ENCODE assay signal across 31 mouse cellular contexts in genomic region chr12:110061961-110062360, GRCm38 (mm10).
"Had no signal": no experiment of that assay in that cellular context is flagged by ENCODE, and none has a peak within 500 bp of the region (broad histone marks: within the 10 kb centered on the region; RNA-seq: fewer than 3 reads in every experiment).

No protein-coding gene starts in this region.

- H3K4me3 ChIP-seq: limb, embryonic 10.5 days; limb, embryonic 12.5 days; limb, embryonic 13.5 days; limb, embryonic 15.5 days; liver, embryonic 12.5 days; liver, embryonic 13.5 days; liver, embryonic 15.5 days; lung, embryonic 15.5 days; megakaryocyte, embryonic 14.5 days; midbrain, embryonic 10.5 days; midbrain, embryonic 12.5 days; midbrain, embryonic 13.5 days; midbrain, embryonic 15.5 days; myocyte; neural tube, embryonic 12.5 days had no signal

- H3K27me3 ChIP-seq: limb, embryonic 12.5 days; limb, embryonic 15.5 days; liver, embryonic 12.5 days; liver, embryonic 13.5 days; liver, embryonic 15.5 days; lung, embryonic 15.5 days; megakaryocyte, embryonic 14.5 days; midbrain, embryonic 13.5 days; midbrain, embryonic 15.5 days; neural tube, embryonic 12.5 days had no signal

- H3K4me2 ChIP-seq: limb, embryonic 12.5 days; limb, embryonic 13.5 days; limb, embryonic 15.5 days; liver, embryonic 11.5 days; liver, embryonic 12.5 days; liver, embryonic 13.5 days; liver, embryonic 15.5 days; lung, embryonic 14.5 days; lung, embryonic 15.5 days; midbrain, embryonic 11.5 days; midbrain, embryonic 12.5 days; midbrain, embryonic 13.5 days; midbrain, embryonic 15.5 days; neural tube, embryonic 12.5 days had no signal

- ATAC-seq: liver, embryonic 12.5 days; liver, postnatal 0 days; lung, postnatal 0 days; midbrain, embryonic 13.5 days; midbrain, embryonic 15.5 days; midbrain, embryonic 16.5 days had no signal

- H3K9me3 ChIP-seq: limb, embryonic 10.5 days; limb, embryonic 12.5 days; limb, embryonic 13.5 days; limb, embryonic 15.5 days; liver, embryonic 15.5 days; lung, embryonic 15.5 days; midbrain, embryonic 10.5 days; midbrain, embryonic 12.5 days; midbrain, embryonic 15.5 days had no signal

- DNase-seq: left cerebral cortex, postnatal 4 days; liver, embryonic 13.5 days; liver, postnatal 0 days; lung, adult 18-20 months; lung, adult 2 months; lung, embryonic 14.5 days; lung, postnatal 10 days; lung, postnatal 14 days; lung, postnatal 36 days; lung, postnatal 4 days; midbrain, embryonic 14.5 days had no signal

- H3K36me3 ChIP-seq: limb, embryonic 10.5 days; limb, embryonic 12.5 days; limb, embryonic 13.5 days; limb, embryonic 15.5 days; liver, embryonic 12.5 days; liver, embryonic 13.5 days; liver, embryonic 15.5 days; lung, embryonic 15.5 days; midbrain, embryonic 10.5 days; midbrain, embryonic 12.5 days; midbrain, embryonic 13.5 days; midbrain, embryonic 15.5 days; neural tube, embryonic 12.5 days had no signal

- H3K9ac ChIP-seq: limb, embryonic 12.5 days; limb, embryonic 13.5 days; limb, embryonic 15.5 days; liver, embryonic 12.5 days; liver, embryonic 13.5 days; liver, embryonic 14.5 days; liver, embryonic 15.5 days; liver, postnatal 0 days; lung, embryonic 14.5 days; lung, embryonic 15.5 days; midbrain, embryonic 12.5 days; midbrain, embryonic 13.5 days; midbrain, embryonic 15.5 days; neural tube, embryonic 12.5 days had no signal

- H3K27ac ChIP-seq: limb, embryonic 10.5 days; limb, embryonic 12.5 days; limb, embryonic 13.5 days; limb, embryonic 15.5 days; liver, embryonic 12.5 days; liver, embryonic 13.5 days; liver, embryonic 14.5 days; liver, embryonic 15.5 days; lung, embryonic 15.5 days; macrophage; midbrain, embryonic 10.5 days; midbrain, embryonic 12.5 days; midbrain, embryonic 13.5 days; midbrain, embryonic 15.5 days; neural tube, embryonic 12.5 days had no signal

- H3K4me1 ChIP-seq: limb, embryonic 12.5 days; limb, embryonic 13.5 days; limb, embryonic 15.5 days; liver, embryonic 12.5 days; liver, embryonic 13.5 days; liver, embryonic 15.5 days; lung, embryonic 15.5 days; megakaryocyte, embryonic 14.5 days; midbrain, embryonic 10.5 days; midbrain, embryonic 12.5 days; midbrain, embryonic 13.5 days; midbrain, embryonic 15.5 days; neural tube, embryonic 12.5 days had no signal
